Mouse (Mus musculus) kidney, adult 18-20 months (tissue): Measurements from ENCODE around the gene Pole4.
A peak's percentile ranks its signal among the peaks of the same experiment; 100 is the strongest.
"Not testable (repeated sequence)": the region's sequence is repeated elsewhere in the genome, so short reads cannot be mapped to it uniquely, and the experiment has no call there.

Experiments used
- DNase-seq: peaks from one replicate; pipeline ENCODE4 v3.0.0; 2021

Pole4 gene

DNA sequence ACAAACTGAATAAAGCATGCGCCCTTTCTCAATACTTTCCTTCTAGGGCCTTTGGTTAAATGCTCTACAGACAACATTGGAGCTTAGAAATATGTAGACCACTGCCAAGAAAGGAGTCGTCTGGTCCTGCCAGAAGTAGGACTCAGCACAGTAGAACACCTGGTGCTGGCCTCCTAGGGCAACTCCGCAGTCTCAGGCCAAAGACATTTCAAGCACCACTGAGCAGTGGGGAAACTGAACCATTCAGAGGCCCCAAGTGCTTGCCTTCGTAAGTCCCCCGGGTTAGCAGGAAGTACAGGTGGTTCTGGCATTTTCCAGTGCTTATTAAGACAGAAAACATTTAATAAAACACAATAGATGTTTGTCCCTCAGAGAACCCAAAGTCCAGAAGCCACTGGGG, 9.7 kb upstream of the Pole4 start:
- DNase-seq, result no peak

GRCm38 (mm10) chr6:82714243-82714642, 9.1 kb upstream of the Pole4 start:
- peak; percentile 74 for DNase-seq

DNA sequence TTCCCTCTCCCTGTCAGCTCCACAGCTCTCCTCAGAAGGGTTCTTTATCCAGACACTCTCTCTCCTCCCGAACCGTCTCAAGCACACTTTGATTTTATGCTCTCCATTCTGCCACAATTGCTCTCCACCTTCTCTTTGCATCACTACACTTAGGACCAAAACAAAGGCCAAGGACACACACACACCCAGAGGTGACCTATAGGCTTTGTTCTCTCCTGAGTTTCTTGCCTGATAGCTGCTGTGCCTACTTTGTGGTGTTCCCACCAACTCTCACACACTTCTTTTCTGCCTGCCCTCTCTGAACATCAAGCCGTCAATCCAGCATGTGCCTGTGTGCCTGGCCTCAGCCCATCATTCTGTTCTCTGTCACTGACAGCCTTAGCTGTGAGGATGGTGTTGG, 2.6 kb upstream of the Pole4 start:
- no peak for DNase-seq

DNA sequence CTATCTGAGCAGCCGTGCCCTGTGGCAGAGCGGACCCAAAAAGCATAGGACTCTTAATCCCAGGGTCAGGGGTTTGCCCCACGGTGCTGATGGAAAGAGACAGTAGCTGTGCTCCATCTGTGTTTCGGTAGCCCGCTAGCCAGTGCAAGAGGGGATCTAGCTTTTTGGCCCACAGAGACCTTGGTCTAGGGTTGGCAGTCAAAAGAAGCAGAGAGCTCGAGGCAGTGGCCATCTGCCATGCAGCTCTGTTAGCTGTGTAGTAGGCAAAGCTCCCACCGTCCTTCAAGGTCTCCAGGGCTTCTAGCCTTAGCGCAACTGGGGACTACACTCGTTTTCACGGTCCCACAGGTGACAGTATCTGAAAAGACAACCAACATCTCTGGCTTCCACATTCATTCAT, 2.1 kb upstream of the Pole4 start:
- DNase-seq, result no peak

DNA sequence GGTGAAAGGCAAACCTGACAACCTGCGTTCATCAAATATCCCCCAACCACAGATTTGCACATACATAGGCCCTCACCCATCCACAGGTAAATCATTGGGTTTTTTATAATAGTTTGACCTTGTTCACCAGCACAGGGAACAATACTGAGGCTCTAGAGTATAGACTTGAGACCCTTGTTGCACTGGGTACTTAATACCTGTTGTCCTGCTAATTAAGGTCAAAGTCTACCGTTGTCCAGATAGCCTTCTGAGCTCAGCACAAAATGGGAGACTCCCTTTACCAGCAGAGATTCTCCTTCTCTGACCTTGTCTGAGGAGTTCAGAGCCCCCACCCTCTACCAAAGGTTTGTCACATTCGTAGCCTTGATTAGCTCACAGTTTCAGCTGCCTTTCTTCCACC, 1.5 kb downstream of the Pole4 start:
- DNase-seq, result no peak

DNA sequence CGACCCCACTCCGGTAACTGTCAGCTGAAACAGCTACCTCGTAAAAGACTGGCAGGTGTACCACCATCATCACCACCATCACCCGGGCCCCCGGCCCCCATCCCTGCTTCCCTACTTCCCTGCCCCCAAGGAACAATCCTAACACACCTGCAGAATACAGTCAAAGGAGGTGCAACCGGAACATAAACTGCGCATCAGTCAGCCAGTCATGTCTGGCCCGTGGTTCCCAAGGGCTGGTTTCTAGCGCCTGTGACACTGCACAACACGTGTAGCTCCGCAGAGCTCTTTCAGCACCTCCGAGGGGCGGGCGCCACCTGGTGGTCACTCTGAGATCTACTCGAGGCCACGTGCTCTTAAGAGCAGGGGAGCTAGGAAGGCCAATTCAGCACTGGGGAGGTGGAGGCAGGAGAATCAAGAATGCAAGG, 2.6 kb downstream of the Pole4 start:
- DNase-seq, result peak; percentile 82

GRCm38 (mm10) chr6:82701296-82701695, 3.9 kb downstream of the Pole4 start:
- DNase-seq, result no peak

DNA sequence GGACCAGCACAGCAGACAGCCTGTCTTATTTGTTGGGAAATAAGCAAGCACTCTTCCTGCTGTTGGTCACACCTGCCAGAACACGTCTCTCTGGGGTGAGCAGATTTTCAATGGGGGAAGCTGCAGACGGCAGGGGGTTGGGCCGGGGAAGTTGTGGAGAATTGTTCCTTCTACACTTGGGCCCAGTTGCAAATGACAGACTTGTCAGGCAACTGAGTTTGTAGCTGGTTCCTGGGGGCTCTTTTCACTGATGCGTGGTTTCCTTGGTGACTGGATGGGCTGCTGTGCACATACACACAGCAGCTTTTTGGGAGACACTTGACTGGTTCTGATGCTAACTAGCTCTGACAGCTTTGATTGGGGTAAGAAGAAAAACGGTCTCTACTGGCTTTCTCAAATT, 5.3 kb downstream of the Pole4 start:
- DNase-seq, result no peak

- DNase-seq, result no peak
Observed at GRCm38 (mm10) chr6:82696736-82697135, 8.4 kb downstream of the Pole4 start.

GRCm38 (mm10) chr6:82694668-82695067, 10.5 kb downstream of the Pole4 start:
- no peak for DNase-seq

GRCm38 (mm10) chr6:82689474-82689873, 15.7 kb downstream of the Pole4 start:
- no peak for DNase-seq

DNA sequence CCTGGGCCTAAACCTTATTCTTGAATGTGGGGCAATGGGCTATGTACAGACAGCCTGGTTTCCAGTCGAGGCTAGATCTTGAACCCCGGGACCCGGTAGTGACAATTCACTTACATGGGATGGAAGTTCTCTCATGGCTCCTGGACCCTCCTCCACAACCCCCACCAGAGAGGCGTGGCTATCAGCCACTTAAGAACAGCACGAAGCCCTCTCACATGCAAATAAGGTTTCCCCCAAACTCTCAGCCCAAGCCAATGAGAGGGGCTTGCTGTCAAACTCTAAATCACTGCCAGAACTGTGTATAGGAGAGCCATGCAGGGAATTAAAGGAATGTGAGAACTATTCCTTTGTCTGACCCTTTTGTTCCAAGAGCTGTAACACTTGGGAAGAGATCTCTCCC, 16.6 kb downstream of the Pole4 start:
- not testable (repeated sequence) for DNase-seq

- no peak for DNase-seq
Observed at GRCm38 (mm10) chr6:82684136-82684535, 21.0 kb downstream of the Pole4 start.

DNA sequence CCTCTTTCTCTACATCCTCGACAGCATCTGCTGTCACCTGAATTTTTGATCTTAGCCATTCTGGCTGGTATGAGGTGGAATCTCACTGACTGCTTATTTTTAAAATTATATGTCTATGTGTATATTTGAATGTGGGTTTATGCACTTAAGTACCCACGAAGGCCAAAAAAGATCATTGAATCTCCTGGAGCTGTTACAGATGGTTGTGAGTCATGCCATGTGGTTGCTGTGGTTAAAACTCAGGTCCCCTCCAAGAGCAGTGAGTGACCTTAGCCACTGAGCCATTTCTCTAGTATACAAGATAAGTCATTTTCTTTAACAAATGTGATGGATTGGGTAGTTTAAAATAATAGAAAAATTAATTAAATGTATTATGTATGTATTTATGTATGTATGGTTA, 25.9 kb downstream of the Pole4 start:
- DNase-seq, result not testable (repeated sequence)

DNA sequence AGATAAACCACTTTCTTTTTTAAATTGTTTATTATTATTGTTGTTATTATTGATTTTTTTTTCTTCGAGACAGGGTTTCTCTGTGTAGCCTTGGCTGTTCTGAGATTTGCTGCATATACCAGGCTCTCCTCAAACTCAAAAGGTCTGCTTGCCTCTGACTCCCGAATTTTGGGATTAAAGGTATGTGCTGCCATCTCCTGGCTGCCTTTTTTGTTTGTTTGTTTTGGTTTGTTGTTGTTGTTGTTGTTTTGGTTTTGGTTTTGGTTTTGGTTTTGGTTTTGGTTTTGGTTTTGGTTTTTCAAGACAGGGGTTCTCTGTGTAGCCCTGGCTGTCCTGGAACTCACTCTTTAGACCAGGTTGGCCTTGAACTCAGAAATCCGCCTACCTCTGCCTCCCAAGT, 27.5 kb downstream of the Pole4 start:
- not testable (repeated sequence) for DNase-seq

DNA sequence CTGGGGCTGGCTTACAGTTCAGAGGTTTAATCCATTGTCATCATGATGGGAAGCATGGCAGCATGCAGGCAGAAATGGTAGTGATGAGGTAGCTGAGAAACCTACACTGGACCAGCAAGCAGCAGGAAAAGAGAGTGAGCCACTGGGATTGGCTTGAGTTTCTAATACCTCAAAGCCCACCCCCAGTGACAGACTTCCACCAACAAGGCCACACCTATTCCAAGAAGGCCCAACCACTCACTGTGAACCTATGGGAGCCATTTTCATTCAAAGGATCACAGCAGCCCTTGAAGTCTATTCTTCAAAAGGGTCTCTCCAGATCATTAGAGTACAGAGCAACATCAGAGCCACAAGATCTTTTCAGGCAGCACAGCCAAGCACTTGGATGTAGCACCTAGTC, 38.7 kb downstream of the Pole4 start:
- DNase-seq, result no peak

DNA sequence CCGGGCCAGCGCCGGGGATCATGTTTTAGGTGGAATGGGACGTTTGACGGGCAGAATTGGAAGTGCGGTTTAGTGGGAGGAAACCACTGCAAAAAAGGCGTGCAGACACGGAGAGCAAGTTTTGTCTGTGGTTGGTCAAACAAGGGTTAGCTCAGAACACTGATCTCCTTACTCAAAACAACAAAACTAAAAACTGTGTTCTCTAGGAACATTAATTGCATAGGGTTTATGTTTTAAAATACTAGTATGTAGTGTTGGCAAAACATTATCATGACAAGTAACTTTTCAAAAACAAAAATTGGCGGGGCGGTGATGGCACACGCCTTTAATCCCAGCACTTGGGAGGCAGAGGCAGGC, 52.0 kb downstream of the Pole4 start:
- no peak for DNase-seq

GRCm38 (mm10) chr6:82652521-82653168, 52.5 kb downstream of the Pole4 start:
- DNase-seq, result peak; percentile 95

DNA sequence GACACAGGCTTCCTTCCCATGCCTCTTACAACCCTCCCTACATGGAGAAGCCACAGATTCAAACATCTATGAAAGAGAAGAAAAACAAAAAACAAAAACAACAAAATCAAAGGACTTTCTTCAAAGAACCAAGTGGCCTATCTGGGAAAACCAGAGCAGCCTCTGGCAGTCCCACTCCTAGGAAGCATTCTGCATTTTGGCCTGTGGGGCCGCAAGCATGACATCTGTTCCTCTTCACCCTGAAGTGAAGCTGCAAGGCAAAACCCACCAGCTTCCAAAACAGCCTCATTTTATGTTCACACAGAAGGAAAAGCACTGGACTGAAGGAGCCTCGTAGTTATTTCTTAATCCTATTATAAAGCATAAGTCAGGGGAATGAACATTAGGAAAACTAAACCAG, 56.1 kb downstream of the Pole4 start:
- DNase-seq, result no peak

GRCm38 (mm10) chr6:82647940-82648655, 57.1 kb downstream of the Pole4 start:
- no peak for DNase-seq

- no peak for DNase-seq
Observed at GRCm38 (mm10) chr6:82647001-82647400, 58.2 kb downstream of the Pole4 start.

GRCm38 (mm10) chr6:82640046-82640445, 65.1 kb downstream of the Pole4 start:
- DNase-seq, result no peak

- not testable (repeated sequence) for DNase-seq
Observed at GRCm38 (mm10) chr6:82625331-82625730, 79.8 kb downstream of the Pole4 start.

GRCm38 (mm10) chr6:82613201-82613600, 92.0 kb downstream of the Pole4 start:
- DNase-seq, result no peak

- DNase-seq, result no peak
Observed at GRCm38 (mm10) chr6:82611049-82611448, 94.1 kb downstream of the Pole4 start.
